Mouse (Mus musculus): ENCODE measurements around the gene Chst8. TPM values are rescaled to one million over a fixed set of nuclear protein-coding genes. Genes with fewer than 3 reads are reported as not detected.

Chst8 gene
- not detected for polyA plus RNA-seq (2017; shearing (Covaris generic))

DNA sequence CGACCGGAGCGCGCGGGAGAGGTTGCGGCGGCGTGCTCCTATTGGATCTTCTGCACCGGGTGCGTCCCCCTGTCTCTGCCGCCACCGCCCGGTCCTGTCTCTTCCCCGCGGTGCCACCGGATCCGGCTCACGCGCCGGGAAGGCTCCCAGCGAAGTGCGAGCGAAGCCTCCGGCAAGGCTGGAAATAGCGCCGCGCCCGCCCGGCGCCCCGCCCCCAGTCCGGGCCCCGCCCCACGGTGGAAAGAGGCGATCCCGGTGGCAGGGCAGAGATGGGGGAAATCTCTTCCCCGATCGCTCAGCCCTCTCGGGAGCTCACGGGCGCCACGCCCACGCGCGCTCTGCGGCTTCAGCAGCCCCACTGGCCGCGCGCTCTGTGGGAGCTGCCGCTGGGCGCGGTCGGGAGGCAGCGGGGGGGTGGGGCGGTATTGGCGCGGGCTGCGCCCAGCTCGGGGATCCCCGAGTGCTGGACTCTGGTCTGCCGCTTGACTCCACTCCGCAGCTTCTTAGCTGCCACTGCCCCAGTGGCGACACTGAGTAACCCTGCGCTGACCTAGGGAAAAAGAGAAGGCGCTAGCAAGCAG lies at the start of gene Chst8:
Chst8 (minus strand) TSS at position 181 of the 581 bp plus-strand sequence.

DNA sequence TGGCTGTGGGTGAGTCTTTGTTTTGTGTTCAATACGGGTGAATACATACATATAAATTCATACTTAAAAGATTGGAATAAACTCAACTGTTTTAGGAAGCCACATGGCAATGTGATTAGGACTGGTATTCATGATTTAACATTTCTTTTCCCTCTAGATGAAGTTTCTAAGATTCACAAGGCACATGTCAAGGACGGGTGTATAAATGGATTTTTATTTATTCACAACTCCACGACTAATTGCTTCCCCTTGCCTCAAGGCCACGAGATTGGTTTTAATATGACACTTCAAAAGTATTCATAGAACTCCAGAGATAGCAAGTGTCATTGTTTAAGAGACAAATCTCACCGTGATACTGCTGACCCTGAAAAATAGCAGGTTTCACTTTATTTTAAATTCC lies 155.9 kb downstream of the Chst8 start, which contains the start of gene Kctd15:
Kctd15 (minus strand) TSS at position 101 of the 400 bp plus-strand sequence.

Other genes starting within 250 kb of the Chst8 start
- not detected for gene Kctd15, start 156.0 kb downstream of the Chst8 start, polyA plus RNA-seq (2017; shearing (Covaris generic))
- gene Pepd, start 99.7 kb upstream of the Chst8 start, polyA plus RNA-seq (2017; shearing (Covaris generic)), result 58.7 TPM
- 6.0 TPM for gene Cebpg, start 243.9 kb upstream of the Chst8 start, polyA plus RNA-seq (2017; shearing (Covaris generic))

All from CD4-positive, CD25-positive, alpha-beta regulatory T cell, adult 9 weeks (primary cell).